Mouse (Mus musculus): ENCODE results near the gene Plekhh3.
"Not testable (repeated sequence)": the region's sequence is repeated elsewhere in the genome, so short reads cannot be mapped to it uniquely, and the experiment has no call there.

The Plekhh3 gene

GRCm38 (mm10) chr11:101151063-101151462 lies 20.1 kb downstream of the Plekhh3 start:
- no peak for DNase-seq (ENCODE audit: low spot score in 2 of 2)

- DNase-seq (ENCODE audit: low spot score in 2 of 2): peak in 1 of 2 experiments; percentile 55
Observed at GRCm38 (mm10) chr11:101149178-101150105, 21.7 kb downstream of the Plekhh3 start.

- DNase-seq (ENCODE audit: low spot score in 2 of 2): no peak
Observed at GRCm38 (mm10) chr11:101148751-101149150, 22.4 kb downstream of the Plekhh3 start.

- no peak for DNase-seq (ENCODE audit: low spot score in 2 of 2)
Observed at GRCm38 (mm10) chr11:101146377-101146776, 24.8 kb downstream of the Plekhh3 start.

GRCm38 (mm10) chr11:101143338-101144225 lies 27.6 kb downstream of the Plekhh3 start:
- DNase-seq (ENCODE audit: low spot score in 2 of 2): no peak

- DNase-seq (ENCODE audit: low spot score in 2 of 2): no peak
Observed at GRCm38 (mm10) chr11:101142215-101142967, 28.8 kb downstream of the Plekhh3 start.

GRCm38 (mm10) chr11:101141088-101141487 lies 30.1 kb downstream of the Plekhh3 start:
- DNase-seq (ENCODE audit: low spot score in 2 of 2): no peak

GRCm38 (mm10) chr11:101140164-101140819 lies 30.9 kb downstream of the Plekhh3 start:
- no peak for DNase-seq (ENCODE audit: low spot score in 2 of 2)

GRCm38 (mm10) chr11:101138536-101139181 lies 32.5 kb downstream of the Plekhh3 start:
- no peak for DNase-seq (ENCODE audit: low spot score in 2 of 2)

- no peak for DNase-seq (ENCODE audit: low spot score in 2 of 2)
Observed at GRCm38 (mm10) chr11:101137000-101137399, 34.2 kb downstream of the Plekhh3 start.

GRCm38 (mm10) chr11:101134217-101134865 lies 36.8 kb downstream of the Plekhh3 start:
- no peak for DNase-seq (ENCODE audit: low spot score in 2 of 2)

GRCm38 (mm10) chr11:101133037-101133436 lies 38.1 kb downstream of the Plekhh3 start:
- DNase-seq (ENCODE audit: low spot score in 2 of 2): no peak

- no peak for DNase-seq (ENCODE audit: low spot score in 2 of 2)
Observed at GRCm38 (mm10) chr11:101131701-101132100, 39.5 kb downstream of the Plekhh3 start.

- DNase-seq (ENCODE audit: low spot score in 2 of 2): no peak
Observed at GRCm38 (mm10) chr11:101131187-101131586, 40.0 kb downstream of the Plekhh3 start.

GRCm38 (mm10) chr11:101130056-101130756 lies 40.9 kb downstream of the Plekhh3 start:
- no peak for DNase-seq (ENCODE audit: low spot score in 2 of 2)

- DNase-seq (ENCODE audit: low spot score in 2 of 2): no peak
Observed at GRCm38 (mm10) chr11:101128996-101129577, 42.1 kb downstream of the Plekhh3 start.

- no peak for DNase-seq (ENCODE audit: low spot score in 2 of 2)
Observed at GRCm38 (mm10) chr11:101127075-101127474, 44.1 kb downstream of the Plekhh3 start.

- DNase-seq (ENCODE audit: low spot score in 2 of 2): not testable (repeated sequence)
Observed at GRCm38 (mm10) chr11:101125008-101125407, 46.1 kb downstream of the Plekhh3 start.

GRCm38 (mm10) chr11:101124494-101124893 lies 46.7 kb downstream of the Plekhh3 start:
- not testable (repeated sequence) for DNase-seq (ENCODE audit: low spot score in 2 of 2)

Data from urinary bladder, postnatal 4 days (tissue).